Mouse (Mus musculus) intestine, embryonic 14.5 days (tissue): ENCODE results near the gene Plekhm3. TPM values are rescaled to one million over a fixed set of nuclear protein-coding genes. Genes with fewer than 3 reads are reported as not detected.
A peak's percentile ranks its signal among the peaks of the same experiment; 100 is the strongest.

ENCODE experiments used
- ATAC-seq: fragments of 200-750 bp; cut with Nextera tagmentation; replicated peaks from 2 replicates; pipeline ENCODE4 v1.8.0; 2017; ENCODE audit warnings: low read depth, moderate number of reproducible peaks, moderate TSS enrichment, moderate library complexity; ENCODE audit not compliant: low FRiP score, low TSS enrichment
- DNase-seq: peaks from one replicate; pipeline ENCODE4 v3.0.0-alpha.2; 2018; ENCODE audit warnings: low spot score
- H3K27ac ChIP-seq: fragments of 300-500 bp; sonication (generic); 2 replicates; pipeline ENCODE4 v1.5.1; 2014; ENCODE audit warnings: low read depth, mild to moderate bottlenecking, control low read depth
- H3K27me3 ChIP-seq: fragments of 300-500 bp; sonication (generic); replicated peaks from 2 replicates; pipeline ENCODE4 v1.6.1; 2014; ENCODE audit warnings: low read length, control low read depth; ENCODE audit not compliant: control insufficient read depth, insufficient read depth
- H3K36me3 ChIP-seq: fragments of 300-500 bp; sonication (generic); 2 replicates; pipeline ENCODE4 v1.6.1; 2014; ENCODE audit warnings: low read length, control low read depth; ENCODE audit not compliant: control insufficient read depth, insufficient read depth
- H3K4me1 ChIP-seq: fragments of 300-500 bp; sonication (generic); replicated peaks from 2 replicates; pipeline ENCODE4 v1.6.1; 2014; ENCODE audit warnings: low read length, control low read depth, mixed read lengths; ENCODE audit not compliant: control insufficient read depth, insufficient read depth
- H3K4me2 ChIP-seq: fragments of 300-500 bp; sonication (generic); 2 replicates; pipeline ENCODE4 v1.6.1; 2014; ENCODE audit warnings: low read length
- H3K4me3 ChIP-seq: fragments of 300-500 bp; sonication (generic); 2 replicates; pipeline ENCODE4 v1.5.1; 2014; ENCODE audit warnings: low read depth, low read length, control low read depth, mixed read lengths
- H3K9ac ChIP-seq: fragments of 300-500 bp; sonication (generic); 2 replicates; pipeline ENCODE4 v1.6.1; 2014; ENCODE audit warnings: mild to moderate bottlenecking, low read length
- H3K9me3 ChIP-seq: fragments of 300-500 bp; sonication (generic); 2 replicates; pipeline ENCODE4 v1.6.1; 2016; ENCODE audit warnings: low read length, control low read depth; ENCODE audit not compliant: control insufficient read depth
- WGBS: fragments of 180-500 bp; shearing (Covaris S2); extraction: QIAGEN DNeasy Blood & Tissue Kit; methylation state at CpG from one replicate; pipeline ENCODE4 v1.1.7; 2014; 5-methylcytosine and 5-hydroxymethylcytosine counted together
- polyA plus RNA-seq: library from polyadenylated mRNA; unstranded; fragments of >200 nt; fragmentation: Nextera tagmentation; extraction: Ambion mirVana; gene quantifications from 2 replicates; pipeline ENCODE4 v1.2.1, GENCODE M21; 2014

Plekhm3 gene
- polyA plus RNA-seq, 1 experiment from 2014 or later: 8.2 TPM

GRCm38 (mm10) chr1:64848081-64848480 lies 108.5 kb downstream of the Plekhm3 start:
- H3K27ac ChIP-seq: no peak overlapping the region
- 84% methylated on average over 7 of the region's 7 CpGs for WGBS

GRCm38 (mm10) chr1:64847565-64847964 lies 109.1 kb downstream of the Plekhm3 start:
- Histone ChIP-seq H3K4me1 (peaks cover 9% of the 10 kb centered on the region; the same call in 1 of the 2 replicates), H3K9ac (no peak overlapping the region), H3K4me3 (no peak overlapping the region), H3K27me3 (no peaks in the 10 kb centered on the region), H3K9me3 (no peaks in the 10 kb centered on the region), H3K4me2 (no peak overlapping the region), H3K36me3 (no peaks in the 10 kb centered on the region), H3K27ac (no peak overlapping the region)
- ATAC-seq: no peak
- no peak for DNase-seq

More at GRCm38 (mm10) chr1:64848081-64848480, 108.5 kb downstream of the Plekhm3 start:
- H3K4me1 ChIP-seq: peaks cover 9% of the 10 kb centered on the region; the same call in 1 of the 2 replicates
- H3K36me3 ChIP-seq: no peaks in the 10 kb centered on the region
- no peak overlapping the region for H3K4me2 ChIP-seq
- no peak for DNase-seq
- no peak overlapping the region for H3K9ac ChIP-seq
- ATAC-seq: no peak
- no peaks in the 10 kb centered on the region for H3K27me3 ChIP-seq
- no peaks in the 10 kb centered on the region for H3K9me3 ChIP-seq
- H3K4me3 ChIP-seq: no peak overlapping the region

- H3K27ac ChIP-seq: no peak overlapping the region
- no peak overlapping the region for H3K4me2 ChIP-seq
- no peaks in the 10 kb centered on the region for H3K36me3 ChIP-seq
- DNase-seq (no peak), ATAC-seq (no peak)
- peaks cover 9% of the 10 kb centered on the region; the same call in 1 of the 2 replicates for H3K4me1 ChIP-seq
- 74% methylated on average over 3 of the region's 3 CpGs for WGBS
- H3K9ac ChIP-seq: no peak overlapping the region
- no peaks in the 10 kb centered on the region for H3K9me3 ChIP-seq
- H3K4me3 ChIP-seq: no peak overlapping the region
- H3K27me3 ChIP-seq: no peaks in the 10 kb centered on the region
Observed at GRCm38 (mm10) chr1:64844978-64845377, 111.6 kb downstream of the Plekhm3 start.

- Histone ChIP-seq H3K36me3 (no peaks in the 10 kb centered on the region), H3K4me1 (peaks cover 8% of the 10 kb centered on the region; the same call in 1 of the 2 replicates), H3K27ac (no peak overlapping the region), H3K4me2 (no peak overlapping the region), H3K4me3 (no peak overlapping the region), H3K9me3 (no peaks in the 10 kb centered on the region), H3K9ac (no peak overlapping the region), H3K27me3 (no peaks in the 10 kb centered on the region)
- WGBS: 73% methylated on average over 3 of the region's 3 CpGs
- DNase-seq (no peak), ATAC-seq (no peak)
Observed at GRCm38 (mm10) chr1:64843900-64844616, 112.6 kb downstream of the Plekhm3 start.

- H3K9me3 ChIP-seq: no peaks in the 10 kb centered on the region
- ATAC-seq (no peak), DNase-seq (no peak)
- H3K9ac ChIP-seq: no peak overlapping the region
- no peak overlapping the region for H3K27ac ChIP-seq
- WGBS: 35% methylated on average over 1 of the region's 1 CpGs
- H3K4me2 ChIP-seq: no peak overlapping the region
- no peak overlapping the region for H3K4me3 ChIP-seq
- H3K36me3 ChIP-seq: no peaks in the 10 kb centered on the region
- no peaks in the 10 kb centered on the region; the same call in 1 of the 2 replicates for H3K4me1 ChIP-seq
- no peaks in the 10 kb centered on the region for H3K27me3 ChIP-seq
Observed at GRCm38 (mm10) chr1:64840930-64841329, 115.7 kb downstream of the Plekhm3 start.

- Histone ChIP-seq H3K9ac (no peak overlapping the region), H3K4me1 (no peaks in the 10 kb centered on the region; the same call in 1 of the 2 replicates), H3K36me3 (no peaks in the 10 kb centered on the region), H3K27me3 (no peaks in the 10 kb centered on the region), H3K4me2 (no peak overlapping the region), H3K4me3 (no peak overlapping the region), H3K9me3 (no peaks in the 10 kb centered on the region), H3K27ac (no peak overlapping the region)
- WGBS: 87% methylated on average over 5 of the region's 5 CpGs
- DNase-seq (no peak), ATAC-seq (no peak)
Observed at GRCm38 (mm10) chr1:64836584-64836983, 120.0 kb downstream of the Plekhm3 start.

- DNase-seq: no peak
- no peak overlapping the region for H3K27ac ChIP-seq
- H3K9ac ChIP-seq: no peak overlapping the region
- no peak for ATAC-seq
- H3K4me3 ChIP-seq: no peak overlapping the region
- no peaks in the 10 kb centered on the region for H3K36me3 ChIP-seq
- H3K4me1 ChIP-seq: no peaks in the 10 kb centered on the region; the same call in 1 of the 2 replicates
- WGBS: 70% methylated on average over 3 of the region's 3 CpGs
- H3K4me2 ChIP-seq: no peak overlapping the region
- H3K9me3 ChIP-seq: no peaks in the 10 kb centered on the region
- no peaks in the 10 kb centered on the region for H3K27me3 ChIP-seq
Observed at GRCm38 (mm10) chr1:64836114-64836513, 120.5 kb downstream of the Plekhm3 start.

GRCm38 (mm10) chr1:64831552-64831951 lies 125.1 kb downstream of the Plekhm3 start:
- no peak for ATAC-seq
- H3K27ac ChIP-seq: no peak overlapping the region
- 53% methylated on average over 2 of the region's 2 CpGs for WGBS

GRCm38 (mm10) chr1:64827434-64827833 lies 129.2 kb downstream of the Plekhm3 start:
- H3K27me3 ChIP-seq: no peaks in the 10 kb centered on the region
- no peaks in the 10 kb centered on the region for H3K9me3 ChIP-seq
- H3K36me3 ChIP-seq: no peaks in the 10 kb centered on the region
- no peak for DNase-seq
- no peak overlapping the region for H3K9ac ChIP-seq
- no peak overlapping the region for H3K4me3 ChIP-seq
- no peak overlapping the region for H3K27ac ChIP-seq
- H3K4me1 ChIP-seq: peaks cover 10% of the 10 kb centered on the region; the same call in 1 of the 2 replicates
- no peak for ATAC-seq
- 84% methylated on average over 5 of the region's 5 CpGs for WGBS
- no peak overlapping the region for H3K4me2 ChIP-seq

More at GRCm38 (mm10) chr1:64831552-64831951, 125.1 kb downstream of the Plekhm3 start:
- H3K4me2 ChIP-seq: 0 out of 2 replicates have a peak overlapping the region, but pooled peaks have one; percentile 11
- H3K4me1 ChIP-seq: peaks cover under 1% of the 10 kb centered on the region; the same call in 1 of the 2 replicates
- H3K27me3 ChIP-seq: no peaks in the 10 kb centered on the region
- no peaks in the 10 kb centered on the region for H3K36me3 ChIP-seq
- H3K9ac ChIP-seq: no peak overlapping the region
- H3K9me3 ChIP-seq: no peaks in the 10 kb centered on the region
- DNase-seq: no peak
- H3K4me3 ChIP-seq: no peak overlapping the region
